Mouse (Mus musculus) heart, adult 2 months (tissue): ENCODE measurements around the gene Acox1. TPM values are rescaled to one million over a fixed set of nuclear protein-coding genes. Genes with fewer than 3 reads are reported as not detected.

Experiments used
- DNase-seq, 2 experiments: peaks; one replicate each; pipeline ENCODE4 v3.0.0; 2021
- H3K27ac ChIP-seq: fragments of 200-600 bp; 2 replicates; pipeline ENCODE4 v1.8.1; 2022
- H3K27me3 ChIP-seq: fragments of 200-500 bp; 2 replicates; pipeline ENCODE4 v1.6.1; 2012; ENCODE audit warnings: mild to moderate bottlenecking, low read length, inconsistent platforms, mixed read lengths; ENCODE audit not compliant: control insufficient read depth, insufficient read depth
- H3K36me3 ChIP-seq: fragments of 200-500 bp; 2 replicates; pipeline ENCODE4 v1.6.1; 2012; ENCODE audit warnings: low read length, inconsistent platforms; ENCODE audit not compliant: control insufficient read depth, insufficient read depth
- H3K4me1 ChIP-seq: fragments of 200-500 bp; 2 replicates; pipeline ENCODE4 v1.6.1; 2011; ENCODE audit warnings: low read length; ENCODE audit not compliant: control insufficient read depth, insufficient read depth
- H3K4me3 ChIP-seq: fragments of 200-600 bp; 2 replicates; pipeline ENCODE4 v1.8.1; 2022
- H3K79me2 ChIP-seq: fragments of 200-500 bp; replicated peaks from 2 replicates; pipeline ENCODE4 v1.6.1; 2012; ENCODE audit warnings: mild to moderate bottlenecking, inconsistent platforms, low read length, moderate library complexity, mixed read lengths; ENCODE audit not compliant: control insufficient read depth, insufficient read depth
- H3K9ac ChIP-seq: fragments of 200-500 bp; 2 replicates; pipeline ENCODE4 v1.6.1; 2012; ENCODE audit warnings: low read depth, mild to moderate bottlenecking, control low read depth, inconsistent platforms, low read length, mixed read lengths
- CTCF ChIP-seq: fragments of 200-600 bp; IDR thresholded peaks from 2 replicates; pipeline ENCODE4 v1.8.1; 2022; ENCODE audit warnings: antibody characterized with exemption, mild to moderate bottlenecking, moderate library complexity
- EP300 ChIP-seq: fragments of 200-500 bp; IDR thresholded peaks from 2 replicates; pipeline ENCODE4 v1.6.1; 2011; ENCODE audit warnings: low read depth, low read length, control low read depth; ENCODE audit not compliant: insufficient read depth
- POLR2A ChIP-seq: fragments of 200-500 bp; IDR thresholded peaks from 2 replicates; pipeline ENCODE4 v1.6.1; 2011; ENCODE audit warnings: mild to moderate bottlenecking, low read depth, low read length, control low read depth; ENCODE audit not compliant: insufficient read depth
- WGBS: fragments of 180-500 bp; shearing (Covaris S2); methylation state at CpG from one replicate; pipeline ENCODE4 v1.1.7; 2018; 5-methylcytosine and 5-hydroxymethylcytosine counted together
- intact Hi-C: fragments of 180-260 bp; cut with DNase I; formaldehyde crosslinking; loops from one replicate; pipeline ENCODE4 v1.15.1; 2025
- polyA plus RNA-seq: library from polyadenylated mRNA; depleted of rRNA; stranded (reverse); fragments of >200 nt; gene quantifications from 2 replicates; pipeline ENCODE4 v1.2.3, GENCODE M21; 2012
- total RNA-seq, 2 experiments: library from RNA; stranded (reverse); gene quantifications; 2 replicates each; pipeline ENCODE4 v1.2.3; 2021

Acox1 gene
- total and polyA plus RNA-seq, 3 experiments = 134 to 195 (median 159) TPM

DNA sequence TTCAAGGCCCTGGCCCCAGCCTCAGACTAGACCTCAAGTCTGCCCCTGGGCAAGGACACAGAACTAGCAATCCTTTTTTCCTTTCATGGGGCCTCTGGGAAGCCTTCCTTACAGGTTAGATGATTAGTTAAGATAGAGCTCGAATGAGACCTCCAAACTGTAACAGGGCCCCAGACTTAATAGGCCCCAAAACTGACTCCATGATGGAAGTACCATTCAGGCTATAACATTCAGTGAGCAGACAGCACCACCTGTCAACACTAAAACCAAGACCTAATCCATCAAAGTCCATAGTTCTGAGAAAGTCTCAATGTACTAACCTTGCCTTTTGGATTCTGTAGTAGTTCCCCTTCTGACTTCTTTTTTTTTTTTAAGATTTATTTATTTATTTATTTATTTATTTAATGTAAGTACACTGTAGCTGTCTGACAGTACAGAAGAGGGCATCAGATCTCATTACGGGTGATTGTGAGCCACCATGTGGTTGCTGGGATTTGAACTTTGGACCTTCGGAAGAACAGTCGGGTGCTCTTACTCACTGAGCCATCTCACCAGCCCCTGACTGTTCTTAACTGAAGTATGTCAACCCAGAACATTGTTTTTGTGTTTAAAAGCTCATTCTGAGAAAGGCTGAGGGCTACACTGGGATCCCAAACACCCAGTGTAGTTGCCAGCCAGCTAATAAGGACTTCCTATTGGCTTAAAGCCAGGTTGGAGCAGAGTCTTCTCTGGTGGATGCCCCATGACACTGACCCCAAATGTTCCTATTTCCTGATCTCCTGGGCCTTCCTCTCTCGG is 28.6 kb downstream of the Acox1 start:
- no peaks in the 10 kb centered on the region for H3K27me3 ChIP-seq
- no peaks in the 10 kb centered on the region for H3K79me2 ChIP-seq
- intact Hi-C loops = no loop called here
- no peak for TF ChIP-seq POLR2A
- no peak for TF ChIP-seq EP300
- TF ChIP-seq CTCF = no peak
- H3K4me3 ChIP-seq = no peak overlapping the region
- H3K27ac ChIP-seq = no peak overlapping the region
- WGBS = 76% methylated on average over 5 of the region's 5 CpGs
- DNase-seq = no peak
- H3K9ac ChIP-seq = no peak overlapping the region
- no peaks in the 10 kb centered on the region for H3K36me3 ChIP-seq
- no peaks in the 10 kb centered on the region; the same call in 1 of the 2 replicates for H3K4me1 ChIP-seq

DNA sequence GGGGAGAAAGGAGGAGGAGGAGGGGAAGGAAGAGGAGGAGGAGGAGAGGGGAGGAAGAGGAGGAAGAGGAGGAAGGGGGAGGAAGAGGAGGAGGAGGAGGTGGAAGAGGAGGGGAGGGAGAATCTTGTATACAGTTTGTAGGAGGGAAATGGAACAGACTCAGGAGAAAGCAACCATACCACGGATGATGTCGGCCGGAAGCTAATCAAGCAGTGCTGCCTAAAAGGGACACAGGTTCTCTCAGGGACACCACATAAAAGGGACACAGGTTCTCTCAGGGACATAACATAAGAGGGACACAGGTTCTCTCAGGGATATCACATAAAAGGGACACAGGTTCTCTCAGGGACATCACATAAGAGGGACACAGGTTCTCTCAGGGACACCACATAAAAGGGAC is 29.6 kb downstream of the Acox1 start:
- H3K79me2 ChIP-seq = no peaks in the 10 kb centered on the region
- no peak overlapping the region for H3K4me3 ChIP-seq
- WGBS = 63% methylated on average over 3 of the region's 3 CpGs
- H3K9ac ChIP-seq = no peak overlapping the region
- H3K27ac ChIP-seq = no peak overlapping the region
- H3K36me3 ChIP-seq = no peaks in the 10 kb centered on the region
- intact Hi-C loops = no loop called here
- H3K4me1 ChIP-seq = no peaks in the 10 kb centered on the region; the same call in 1 of the 2 replicates
- no peak for TF ChIP-seq CTCF
- no peak for TF ChIP-seq POLR2A
- no peak for TF ChIP-seq EP300
- no peak for DNase-seq
- no peaks in the 10 kb centered on the region for H3K27me3 ChIP-seq

DNA sequence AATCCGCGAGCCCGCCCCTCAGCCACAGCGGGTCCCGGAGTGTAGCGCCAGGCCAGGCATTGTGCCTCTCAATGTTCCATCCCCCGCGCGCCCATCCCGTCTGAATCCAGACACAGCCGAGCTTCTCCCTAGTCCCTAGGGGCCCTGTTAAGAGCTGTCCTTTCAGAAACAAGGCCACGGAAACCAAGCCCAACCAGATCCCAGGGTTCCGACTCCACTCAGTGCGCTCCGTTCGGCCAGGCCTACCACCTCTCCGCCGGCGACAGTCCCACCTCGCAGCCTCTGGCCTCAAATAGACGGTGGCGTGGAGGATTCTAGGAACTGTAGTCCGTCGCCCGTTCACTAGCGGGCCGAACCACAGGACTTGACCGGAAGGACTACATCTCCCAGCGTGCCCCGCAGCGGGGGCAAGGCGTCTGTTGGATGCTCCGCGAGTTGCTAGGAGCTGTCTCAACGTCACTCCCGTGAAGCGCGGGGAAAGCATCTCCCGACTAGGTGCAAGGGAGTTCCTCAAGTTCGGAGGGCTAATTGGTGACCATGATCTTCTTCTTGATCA is 30.9 kb downstream of the Acox1 start, which contains the start of gene Fbf1:
TSS of gene Fbf1 (minus strand) at position 283 of the 556 bp plus-strand sequence.
- Histone ChIP-seq H3K79me2 (no peaks in the 10 kb centered on the region), H3K9ac (peak within 1 kb of the TSS; percentile 87), H3K4me1 (no peaks in the 10 kb centered on the region; the same call in 1 of the 2 replicates), H3K27ac (peak within 1 kb of the TSS; percentile 81), H3K4me3 (peak within 1 kb of the TSS; percentile 81), H3K36me3 (no peaks in the 10 kb centered on the region), H3K27me3 (no peaks in the 10 kb centered on the region)
- peak; percentile 95 to 96 for DNase-seq
- TF ChIP-seq CTCF (peak; percentile 9; the same call in 1 of the 2 replicates), POLR2A (peak; percentile 89), EP300 (peak; percentile 75; the same call in 1 of the 2 replicates)
- WGBS = under 1% methylated on average over 40 of the region's 40 CpGs
- intact Hi-C loops = loop anchor here (2.0 kb wide), 2 partner anchors 25 to 51 kb away; no protein-coding TSS in a partner anchor

DNA sequence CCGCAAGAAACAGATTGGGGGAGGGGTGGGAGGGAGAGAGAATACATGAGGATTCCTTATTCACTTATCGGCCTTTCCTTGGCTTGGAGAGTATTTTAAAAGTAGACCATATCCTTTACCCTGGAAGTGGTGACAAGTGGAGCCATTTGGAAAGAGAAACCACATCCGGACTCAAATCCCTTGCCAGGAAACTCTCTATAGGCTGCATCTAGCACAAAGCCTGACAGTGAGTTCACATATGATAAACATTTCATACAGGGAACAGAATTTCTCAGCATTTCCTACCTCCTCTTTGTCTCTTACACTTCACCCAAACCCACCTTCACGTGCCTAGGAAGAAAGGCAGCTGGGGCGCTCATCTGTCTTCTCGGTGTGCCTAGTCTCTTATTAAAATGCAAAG is 31.6 kb downstream of the Acox1 start:
- peak overlapping the region; percentile 87 for H3K9ac ChIP-seq
- no peaks in the 10 kb centered on the region for H3K27me3 ChIP-seq
- intact Hi-C loops = loop anchor here (2.0 kb wide), 2 partner anchors 24 to 52 kb away; no protein-coding TSS in a partner anchor
- no peaks in the 10 kb centered on the region for H3K79me2 ChIP-seq
- no peaks in the 10 kb centered on the region; the same call in 1 of the 2 replicates for H3K4me1 ChIP-seq
- H3K36me3 ChIP-seq = no peaks in the 10 kb centered on the region
- TF ChIP-seq POLR2A (no peak), CTCF (no peak), EP300 (no peak)
- DNase-seq = no peak
- H3K27ac ChIP-seq = peak overlapping the region; percentile 81
- H3K4me3 ChIP-seq = peak overlapping the region; percentile 81
- 9% methylated on average over 6 of the region's 6 CpGs for WGBS

- Histone ChIP-seq H3K27ac (no peak overlapping the region), H3K36me3 (no peaks in the 10 kb centered on the region), H3K79me2 (no peaks in the 10 kb centered on the region), H3K9ac (no peak overlapping the region), H3K4me3 (no peak overlapping the region), H3K4me1 (no peaks in the 10 kb centered on the region; the same call in 1 of the 2 replicates), H3K27me3 (no peaks in the 10 kb centered on the region)
- WGBS = 64% methylated on average over 9 of the region's 9 CpGs
- intact Hi-C loops = no loop called here
- TF ChIP-seq CTCF (no peak), EP300 (no peak), POLR2A (no peak)
- DNase-seq = no peak
Measured at GRCm38 (mm10) chr11:116163002-116163401, 35.8 kb downstream of the Acox1 start.

DNA sequence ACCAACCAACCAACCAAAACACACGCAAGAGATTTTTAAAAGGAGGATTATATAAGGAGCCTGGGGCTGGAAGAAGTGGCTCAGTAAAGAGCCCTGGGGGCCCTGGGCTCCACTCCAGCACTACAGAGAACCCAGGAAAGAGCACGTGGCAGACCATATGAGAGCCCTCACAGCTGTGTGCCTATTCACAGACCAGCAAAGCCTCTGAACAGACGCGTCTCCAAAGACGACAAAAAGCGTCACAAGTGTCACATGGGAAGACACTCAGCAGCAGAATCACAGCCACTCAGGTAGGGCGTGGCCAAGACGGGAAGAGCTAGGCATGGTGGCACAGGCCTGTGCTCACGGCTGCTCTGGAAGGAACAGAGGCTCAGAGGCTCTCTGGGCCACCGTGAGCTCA is 36.7 kb downstream of the Acox1 start:
- DNase-seq = no peak
- H3K27ac ChIP-seq = no peak overlapping the region
- no peaks in the 10 kb centered on the region for H3K4me1 ChIP-seq
- intact Hi-C loops = no loop called here
- H3K79me2 ChIP-seq = no peaks in the 10 kb centered on the region
- H3K27me3 ChIP-seq = no peaks in the 10 kb centered on the region
- H3K9ac ChIP-seq = no peak overlapping the region
- 74% methylated on average over 10 of the region's 10 CpGs for WGBS
- no peaks in the 10 kb centered on the region for H3K36me3 ChIP-seq
- TF ChIP-seq CTCF = no peak
- no peak for TF ChIP-seq EP300
- no peak for TF ChIP-seq POLR2A
- no peak overlapping the region for H3K4me3 ChIP-seq
